Mouse (Mus musculus): ENCODE measurements around the gene Tfpt.

DNA sequence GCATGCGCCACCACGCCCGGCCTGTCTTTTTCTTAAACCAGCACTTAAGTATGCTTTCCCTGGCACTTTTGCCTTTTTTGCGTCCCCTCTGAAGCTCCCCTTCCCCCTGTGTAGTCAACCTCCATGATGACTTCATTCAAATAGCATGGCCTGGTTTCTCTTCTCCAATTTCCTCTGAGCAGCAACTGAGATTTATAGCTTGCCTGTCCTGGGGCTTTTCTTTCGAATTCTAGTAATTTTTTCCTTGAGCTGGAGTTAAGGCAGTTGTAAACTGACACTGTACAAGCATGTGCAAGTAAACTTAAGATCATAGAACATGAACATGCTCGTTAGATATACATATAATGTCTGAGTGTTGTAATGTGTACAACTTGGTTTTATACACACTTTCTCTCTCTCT is 22.3 kb downstream of the Tfpt start:
- no peak for TF ChIP-seq POLR2A (IDR thresholded peaks at IDR 0.05; ENCODE audit: low read depth, low read length)
- no peak for TF ChIP-seq CTCF (IDR thresholded peaks at IDR 0.05; ENCODE audit: extremely low read depth, insufficient read depth, insufficient read length, insufficient replicate concordance)

All from spleen, adult 2 months (tissue).